Mouse (Mus musculus): ENCODE results near the gene Apobr. TPM values are rescaled to one million over a fixed set of nuclear protein-coding genes. Genes with fewer than 3 reads are reported as not detected.
A peak's percentile ranks its signal among the peaks of the same experiment; 100 is the strongest.

The Apobr gene
- polyA plus RNA-seq, 1 experiment, result 0.87 TPM

DNA sequence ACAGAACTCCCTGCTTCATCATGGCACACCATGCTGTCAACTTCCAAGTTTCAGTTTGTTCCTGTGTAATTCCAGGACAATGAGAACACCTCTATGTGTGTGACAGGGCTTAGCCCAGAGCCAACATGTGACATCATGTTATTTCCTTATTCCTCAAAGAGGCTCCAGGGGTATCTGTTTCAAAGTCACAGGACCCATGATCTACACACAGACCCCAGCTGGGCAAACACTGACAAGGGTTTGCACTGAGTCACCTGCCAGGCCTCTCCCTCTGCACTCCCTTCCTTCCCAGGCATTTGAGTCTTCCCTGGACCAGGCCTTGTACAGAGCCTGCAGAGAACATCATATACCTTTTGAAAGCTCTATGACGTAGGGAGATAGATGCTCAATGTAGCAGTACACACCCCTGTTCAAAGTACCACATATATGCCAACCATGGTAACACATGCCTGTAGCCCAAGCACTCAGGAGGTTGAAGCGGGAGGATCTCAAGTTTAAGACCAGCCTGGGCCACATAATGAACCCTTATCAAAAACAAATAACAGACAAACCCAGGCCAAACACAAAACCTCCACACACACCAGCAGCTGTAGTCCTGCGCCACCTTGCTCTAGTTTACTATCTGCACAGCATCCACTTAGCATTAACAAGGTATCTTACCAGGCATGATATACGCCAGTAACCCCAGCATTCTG, 46.2 kb downstream of the Apobr start, which contains the start of gene Nupr1:
Gene Nupr1, minus strand, starts transcription at position 38 of the 695 bp plus-strand sequence.
- Histone ChIP-seq H3K27ac (ENCODE audit: insufficient read depth, low read length) (no peak within 1 kb of the TSS), H3K27me3 (ENCODE audit: control insufficient read depth, insufficient read depth, low read length) (no peaks in the 10 kb centered on the region), H3K4me1 (ENCODE audit: control insufficient read depth, insufficient read depth, low read length) (no peaks in the 10 kb centered on the region), H3K4me3 (replicated peaks; ENCODE audit: insufficient read depth, low read depth, low read length) (no peak within 1 kb of the TSS)
- no peak for DNase-seq
- 91% methylated on average over 4 of the region's 4 CpGs for WGBS
- TF ChIP-seq POLR2A (IDR thresholded peaks at IDR 0.05; ENCODE audit: borderline replicate concordance, insufficient read depth, low read length), result no peak
- TF ChIP-seq CTCF (IDR thresholded peaks at IDR 0.05; ENCODE audit: borderline replicate concordance, insufficient read depth, low read depth, low read length), result no peak

GRCm38 (mm10) chr7:126632478-126632877, 47.7 kb downstream of the Apobr start:
- DNase-seq, result no peak
- Histone ChIP-seq H3K4me3 (replicated peaks; ENCODE audit: insufficient read depth, low read depth, low read length) (no peak overlapping the region), H3K27me3 (ENCODE audit: control insufficient read depth, insufficient read depth, low read length) (no peaks in the 10 kb centered on the region), H3K27ac (ENCODE audit: insufficient read depth, low read length) (no peak overlapping the region), H3K4me1 (ENCODE audit: control insufficient read depth, insufficient read depth, low read length) (no peaks in the 10 kb centered on the region)
- 88% methylated on average over 2 of the region's 2 CpGs for WGBS
- TF ChIP-seq POLR2A (IDR thresholded peaks at IDR 0.05; ENCODE audit: borderline replicate concordance, insufficient read depth, low read length) (no peak), CTCF (IDR thresholded peaks at IDR 0.05; ENCODE audit: borderline replicate concordance, insufficient read depth, low read depth, low read length) (no peak)

GRCm38 (mm10) chr7:126635375-126635774, 50.6 kb downstream of the Apobr start:
- H3K27ac ChIP-seq (ENCODE audit: insufficient read depth, low read length), result no peak overlapping the region
- no peak for DNase-seq
- no peaks in the 10 kb centered on the region for H3K4me1 ChIP-seq (ENCODE audit: control insufficient read depth, insufficient read depth, low read length)
- no peak for TF ChIP-seq POLR2A (IDR thresholded peaks at IDR 0.05; ENCODE audit: borderline replicate concordance, insufficient read depth, low read length)
- no peak for TF ChIP-seq CTCF (IDR thresholded peaks at IDR 0.05; ENCODE audit: borderline replicate concordance, insufficient read depth, low read depth, low read length)
- no peak overlapping the region for H3K4me3 ChIP-seq (replicated peaks; ENCODE audit: insufficient read depth, low read depth, low read length)
- H3K27me3 ChIP-seq (ENCODE audit: control insufficient read depth, insufficient read depth, low read length), result no peaks in the 10 kb centered on the region

- peak; percentile 61; the same call in 1 of the 2 replicates for TF ChIP-seq CTCF (IDR thresholded peaks at IDR 0.05; ENCODE audit: borderline replicate concordance, insufficient read depth, low read depth, low read length)
- TF ChIP-seq POLR2A (IDR thresholded peaks at IDR 0.05; ENCODE audit: borderline replicate concordance, insufficient read depth, low read length), result no peak
- Histone ChIP-seq H3K4me3 (replicated peaks; ENCODE audit: insufficient read depth, low read depth, low read length) (no peak overlapping the region), H3K4me1 (ENCODE audit: control insufficient read depth, insufficient read depth, low read length) (no peaks in the 10 kb centered on the region), H3K27me3 (ENCODE audit: control insufficient read depth, insufficient read depth, low read length) (no peaks in the 10 kb centered on the region), H3K27ac (ENCODE audit: insufficient read depth, low read length) (no peak overlapping the region)
- DNase-seq, result peak in 1 of 2 experiments; percentile 12
- 26% methylated on average over 4 of the region's 4 CpGs for WGBS
Measured at GRCm38 (mm10) chr7:126636733-126637520, 52.2 kb downstream of the Apobr start.

Other genes with a start within 250 kb of the Apobr start
- gene Lat, start 215.4 kb upstream of the Apobr start, polyA plus RNA-seq (2012; rRNA removed), result 1.6 and 1.9 TPM in 2 replicates
- gene Spns1, start 207.5 kb upstream of the Apobr start, polyA plus RNA-seq (2012; rRNA removed), result 206 and 218 TPM in 2 replicates
- gene Nfatc2ip, start 188.2 kb upstream of the Apobr start, polyA plus RNA-seq (2012; rRNA removed), result 6.3 and 6.4 TPM in 2 replicates
- 0.21 and 0.23 TPM in 2 replicates for gene Cd19, start 170.1 kb upstream of the Apobr start, polyA plus RNA-seq (2012; rRNA removed)
- gene Rabep2, start 156.2 kb upstream of the Apobr start, polyA plus RNA-seq (2012; rRNA removed), result 22.2 and 24.0 TPM in 2 replicates
- 0.38 and 0.46 TPM in 2 replicates for gene Atp2a1, start 121.8 kb upstream of the Apobr start, polyA plus RNA-seq (2012; rRNA removed)
- gene Sh2b1, start 109.5 kb upstream of the Apobr start, polyA plus RNA-seq (2012; rRNA removed), result 69.0 and 69.5 TPM in 2 replicates
- 123 and 124 TPM in 2 replicates for gene Tufm, start 97.6 kb upstream of the Apobr start, polyA plus RNA-seq (2012; rRNA removed)
- gene Atxn2l, start 81.5 kb upstream of the Apobr start, polyA plus RNA-seq (2012; rRNA removed), result 139 and 154 TPM in 2 replicates
- 115 and 116 TPM in 2 replicates for gene Eif3c, start 18.5 kb upstream of the Apobr start, polyA plus RNA-seq (2012; rRNA removed)
- gene Cln3, start 875 bp downstream of the Apobr start, polyA plus RNA-seq (2012; rRNA removed), result 38.1 and 44.2 TPM in 2 replicates
- not detected in 2 replicates for gene Il27, start 10.0 kb downstream of the Apobr start, polyA plus RNA-seq (2012; rRNA removed)
- gene Nupr1, start 45.9 kb downstream of the Apobr start, polyA plus RNA-seq (2012; rRNA removed), result 9.3 and 10.6 TPM in 2 replicates
- gene Sgf29, start 64.4 kb downstream of the Apobr start, polyA plus RNA-seq (2012; rRNA removed), result 45.4 and 45.5 TPM in 2 replicates
- 6.4 and 10.6 TPM in 2 replicates for gene Sult1a1, start 91.5 kb downstream of the Apobr start, polyA plus RNA-seq (2012; rRNA removed)
- gene Bola2, start 110.5 kb downstream of the Apobr start, polyA plus RNA-seq (2012; rRNA removed), result 51.0 and 61.6 TPM in 2 replicates
- 39.6 and 40.3 TPM in 2 replicates for gene Slx1b, start 110.8 kb downstream of the Apobr start, polyA plus RNA-seq (2012; rRNA removed)
- 110 and 126 TPM in 2 replicates for gene Coro1a, start 122.8 kb downstream of the Apobr start, polyA plus RNA-seq (2012; rRNA removed)
- 212 and 229 TPM in 2 replicates for gene Mapk3, start 174.7 kb downstream of the Apobr start, polyA plus RNA-seq (2012; rRNA removed)
- gene Gdpd3, start 181.4 kb downstream of the Apobr start, polyA plus RNA-seq (2012; rRNA removed), result 6.0 and 8.0 TPM in 2 replicates
- 628 and 636 TPM in 2 replicates for gene Ypel3, start 192.0 kb downstream of the Apobr start, polyA plus RNA-seq (2012; rRNA removed)
- gene Tbx6, start 196.5 kb downstream of the Apobr start, polyA plus RNA-seq (2012; rRNA removed), result 2.2 TPM in 2 replicates
- gene Ppp4c, start 207.6 kb downstream of the Apobr start, polyA plus RNA-seq (2012; rRNA removed), result 110 and 119 TPM in 2 replicates
- gene Fam57b, start 212.7 kb downstream of the Apobr start, polyA plus RNA-seq (2012; rRNA removed), result 193 and 196 TPM in 2 replicates
- gene 4930451I11Rik, start 246.7 kb downstream of the Apobr start, polyA plus RNA-seq (2012; rRNA removed), result not detected in 2 replicates